Mouse (Mus musculus) ovary, postnatal 14 days (tissue): Measurements from ENCODE around the gene Palm3.

Source experiments
- DNase-seq: peaks from one replicate; pipeline ENCODE4 v3.0.0; 2022; ENCODE audit warnings: low spot score

The Palm3 gene

GRCm38 (mm10) chr8:84023631-84024030 is 2.4 kb downstream of the Palm3 start:
- DNase-seq: no peak

GRCm38 (mm10) chr8:84024171-84024570 is 2.9 kb downstream of the Palm3 start:
- peak; percentile 57 for DNase-seq

DNA sequence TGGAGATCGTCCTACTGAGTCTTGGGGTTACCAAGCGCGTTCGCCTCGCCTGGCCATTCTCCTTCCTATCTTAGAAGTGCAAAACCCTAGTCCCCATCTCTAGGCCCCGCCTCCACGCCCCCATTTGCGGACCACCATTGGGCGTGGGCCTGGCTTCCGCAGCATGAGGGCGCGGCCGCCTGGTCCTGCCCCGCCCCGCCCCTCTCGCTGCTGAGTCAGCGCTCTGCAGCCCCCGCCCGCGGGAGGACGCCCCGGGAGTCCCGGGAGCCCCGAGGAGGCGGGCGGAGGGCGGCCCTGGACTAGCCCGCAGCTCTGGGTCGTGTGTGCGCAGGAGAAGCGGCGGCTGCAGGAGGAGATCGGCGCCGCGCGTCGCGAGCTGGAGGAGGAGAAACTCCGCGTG is 4.6 kb downstream of the Palm3 start:
- peak; percentile 49 for DNase-seq

- DNase-seq: no peak
Observed at GRCm38 (mm10) chr8:84027449-84027848, 6.2 kb downstream of the Palm3 start.

- DNase-seq: no peak
Observed at GRCm38 (mm10) chr8:84029272-84029671, 8.0 kb downstream of the Palm3 start.

GRCm38 (mm10) chr8:84032777-84033176 is 11.5 kb downstream of the Palm3 start:
- DNase-seq: no peak

DNA sequence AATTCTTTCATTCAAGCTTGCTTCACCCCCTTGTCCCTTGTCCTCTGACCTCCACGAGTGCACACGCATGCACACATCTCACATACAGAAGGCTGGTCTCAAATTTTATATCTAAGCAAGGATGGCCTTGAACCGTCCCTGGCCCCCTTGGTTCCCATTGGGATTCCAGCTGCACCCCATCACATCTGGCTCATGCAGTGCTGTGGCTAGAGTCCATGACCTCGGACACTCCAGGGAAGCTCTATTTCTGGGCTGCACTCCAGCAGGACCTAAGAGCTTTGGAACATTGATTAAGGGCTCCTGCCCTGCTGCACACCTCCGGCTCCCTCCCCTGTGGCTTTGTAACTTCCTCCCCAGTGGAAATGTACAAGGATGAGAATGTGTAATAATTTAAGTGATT is 16.7 kb downstream of the Palm3 start:
- no peak for DNase-seq

DNA sequence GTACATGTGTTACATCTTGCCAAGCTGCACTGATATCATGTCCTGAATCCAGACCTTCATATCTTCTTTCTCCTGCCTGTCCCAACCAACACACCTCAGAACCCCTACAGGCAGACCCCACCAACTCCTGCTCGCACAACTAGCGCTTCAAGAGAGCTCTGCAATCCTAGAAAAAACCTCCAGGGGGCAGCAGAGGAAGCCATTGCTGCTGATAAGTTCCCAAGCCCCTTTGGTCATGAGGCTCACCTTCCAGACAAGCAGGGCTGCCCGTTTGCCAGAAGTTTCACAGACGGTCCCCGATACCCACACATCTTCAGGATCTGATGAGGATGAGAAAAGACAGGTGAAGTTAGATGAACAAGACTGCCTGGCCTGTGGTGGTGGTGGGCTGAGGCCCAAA is 17.8 kb downstream of the Palm3 start:
- DNase-seq: peak; percentile 69

- peak; percentile 55 for DNase-seq
Observed at GRCm38 (mm10) chr8:84042066-84042947, 21.0 kb downstream of the Palm3 start, which contains the start of gene Il27ra. Gene Il27ra (minus strand): TSS chr8:84042589.

DNA sequence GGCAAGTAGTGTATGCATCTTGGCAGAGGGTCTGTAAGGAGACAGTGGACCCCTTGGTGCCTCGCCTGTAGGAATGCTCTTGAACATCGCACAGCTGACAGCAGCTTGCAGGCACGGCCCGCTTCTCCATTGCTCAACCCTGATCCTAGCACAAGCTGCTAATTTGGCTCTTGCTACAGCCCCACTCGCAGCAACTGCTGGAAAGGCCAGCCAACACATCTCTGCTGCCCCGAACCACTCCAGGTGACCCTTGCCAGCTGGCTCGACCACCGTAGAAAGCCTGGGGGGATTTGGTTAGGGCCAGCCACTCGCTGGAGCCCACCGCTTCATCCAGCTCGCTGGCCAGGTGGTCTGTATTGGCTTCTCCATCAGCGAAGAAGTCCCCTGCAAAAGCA is 21.7 kb downstream of the Palm3 start:
- no peak for DNase-seq

- DNase-seq: no peak
Observed at GRCm38 (mm10) chr8:84044103-84044502, 22.8 kb downstream of the Palm3 start.

GRCm38 (mm10) chr8:84044900-84045299 is 23.6 kb downstream of the Palm3 start, which contains the start of gene Rln3:
Gene Rln3 (minus strand): TSS chr8:84045000.
- no peak for DNase-seq

DNA sequence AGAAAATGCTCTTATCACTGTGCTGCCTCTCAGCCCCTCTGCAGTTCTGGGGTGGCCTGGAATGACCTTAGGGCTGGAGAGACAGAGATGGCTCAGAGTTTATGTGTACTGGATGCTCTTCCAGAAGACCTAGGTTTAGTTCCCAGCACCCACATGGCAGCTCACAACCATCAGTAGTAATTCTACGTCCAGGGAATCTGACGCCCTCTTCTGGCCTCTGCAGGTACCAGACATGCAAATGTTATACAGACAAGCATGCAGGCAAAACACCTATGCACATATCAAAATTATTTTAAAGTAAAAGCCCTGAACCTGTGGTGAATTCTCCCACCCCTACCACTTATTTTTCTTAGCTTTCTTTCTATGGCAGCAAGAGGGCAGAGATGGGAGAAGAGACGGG is 25.2 kb downstream of the Palm3 start:
- no peak for DNase-seq

DNA sequence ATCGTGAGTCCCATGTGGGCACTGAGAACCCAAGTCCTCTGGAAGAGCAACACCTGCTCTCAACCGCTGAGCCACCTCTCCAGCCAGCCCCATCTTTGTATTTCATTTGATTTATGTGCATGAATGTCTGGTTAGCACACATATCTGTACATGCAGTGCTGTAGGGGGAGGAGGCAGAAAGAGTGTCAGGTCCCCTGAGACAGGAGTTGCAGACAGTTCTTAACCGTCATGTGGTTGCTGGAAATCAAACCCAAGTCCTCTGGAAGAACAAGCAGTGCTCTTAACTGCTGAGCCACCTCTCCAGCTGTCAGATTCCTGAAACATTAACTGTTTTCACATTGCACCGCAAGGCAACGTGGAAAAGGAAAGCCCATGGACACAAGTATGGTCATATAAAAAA is 26.9 kb downstream of the Palm3 start:
- DNase-seq: no peak

DNA sequence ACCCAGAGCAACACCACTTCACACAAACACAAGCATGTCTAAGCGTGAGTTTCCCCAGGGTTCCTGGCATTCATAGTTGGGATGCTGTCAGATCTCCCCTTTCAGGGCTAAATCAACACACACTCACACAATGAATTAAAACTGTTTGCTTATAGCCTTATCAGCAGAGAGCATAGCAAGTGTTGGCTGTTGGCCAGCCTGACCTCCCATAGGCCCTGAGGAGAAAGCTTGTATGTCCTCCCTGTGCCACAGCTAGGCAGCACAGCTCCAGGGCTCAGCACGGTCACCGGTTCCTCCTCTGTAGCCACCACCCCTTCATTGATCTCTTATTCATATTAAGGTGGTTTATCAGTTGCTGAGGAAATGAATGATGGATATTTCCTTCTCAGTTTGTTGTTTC is 31.5 kb downstream of the Palm3 start:
- no peak for DNase-seq

GRCm38 (mm10) chr8:84053229-84053628 is 32.0 kb downstream of the Palm3 start:
- no peak for DNase-seq

DNA sequence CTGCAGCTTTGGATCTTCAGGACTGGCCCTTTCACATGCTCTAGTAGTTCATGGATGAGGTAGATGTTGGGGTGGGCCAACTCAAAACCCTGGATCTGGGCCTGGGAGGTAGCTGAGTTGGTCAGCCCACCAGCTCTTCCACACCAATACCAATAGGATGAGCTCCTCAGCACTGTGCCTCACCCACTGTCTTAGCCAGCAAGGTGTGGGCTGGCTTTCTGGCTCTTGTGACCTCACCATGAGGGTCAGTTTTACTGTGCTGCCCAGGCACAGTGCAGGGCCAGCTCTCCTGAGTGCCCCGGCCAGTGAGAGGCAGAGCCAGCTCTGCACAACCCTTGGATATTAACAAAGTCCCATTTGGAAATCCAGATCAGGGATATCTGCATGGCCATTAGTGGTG is 36.6 kb downstream of the Palm3 start:
- DNase-seq: no peak

DNA sequence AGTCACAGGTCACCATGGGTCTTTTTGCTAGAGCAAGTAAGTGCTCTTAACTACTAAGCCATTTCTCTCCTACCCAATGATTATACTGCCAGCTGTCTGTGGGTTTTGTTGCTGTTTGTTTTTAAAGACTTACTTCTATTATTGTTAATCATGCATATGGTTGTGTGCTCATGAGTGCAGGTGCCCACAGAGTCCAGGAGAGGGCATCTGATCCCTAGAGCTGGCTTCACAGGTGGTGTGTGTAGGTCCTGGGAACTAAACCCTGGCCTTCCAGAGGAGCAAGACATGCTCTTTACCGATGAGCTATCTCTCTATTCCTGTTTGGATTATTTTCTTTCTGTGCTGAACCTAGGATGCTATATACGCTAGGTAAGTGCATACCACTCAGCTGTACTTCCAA is 38.0 kb downstream of the Palm3 start:
- no peak for DNase-seq

GRCm38 (mm10) chr8:84060245-84060644 is 39.0 kb downstream of the Palm3 start:
- no peak for DNase-seq

DNA sequence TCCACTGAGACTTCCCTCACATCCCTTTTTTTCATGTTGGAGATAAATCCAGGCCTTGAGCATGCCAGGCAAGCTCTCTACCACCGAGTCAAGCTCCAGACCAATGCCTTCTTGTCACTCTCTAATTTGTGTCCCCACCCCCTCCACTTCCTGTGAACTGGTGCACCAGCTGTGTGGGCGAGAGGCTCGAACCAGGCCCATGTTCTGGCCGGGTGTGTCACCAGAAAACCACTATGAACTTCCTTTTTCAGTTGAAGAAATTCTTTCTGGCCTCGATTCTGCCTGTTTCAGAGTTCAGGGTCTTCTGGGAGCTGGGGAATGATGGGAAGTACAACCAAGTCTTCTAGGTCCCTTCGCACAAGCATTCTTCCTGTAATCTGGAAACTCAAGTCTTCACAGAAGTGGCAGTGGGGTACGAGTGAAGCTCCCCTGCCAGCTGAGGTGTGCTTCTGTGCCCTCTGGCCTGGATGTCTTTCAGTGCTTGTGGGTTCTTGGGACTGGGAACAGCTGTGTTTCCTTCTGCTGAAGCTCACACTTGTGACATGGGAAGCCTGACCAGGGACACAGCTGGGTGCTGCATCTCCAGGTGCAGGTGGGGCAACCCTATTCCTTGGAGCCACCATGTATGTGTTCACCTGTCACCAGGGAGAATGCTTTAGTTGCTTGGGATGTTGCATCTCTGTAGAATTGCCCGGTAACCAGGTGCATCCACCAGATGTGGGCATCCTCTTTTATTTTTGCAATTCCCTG is 42.8 kb downstream of the Palm3 start:
- no peak for DNase-seq

- DNase-seq: no peak
Observed at GRCm38 (mm10) chr8:84065037-84065436, 43.8 kb downstream of the Palm3 start, which contains the start of gene Gm10643. Gene Gm10643 (minus strand): TSS chr8:84065137.

GRCm38 (mm10) chr8:84065457-84066072 is 44.3 kb downstream of the Palm3 start:
- DNase-seq: no peak
